Mouse (Mus musculus): Measurements from ENCODE around the gene Slc22a17. TPM values are rescaled to one million over a fixed set of nuclear protein-coding genes. Genes with fewer than 3 reads are reported as not detected.
"Not testable (repeated sequence)": the region's sequence is repeated elsewhere in the genome, so short reads cannot be mapped to it uniquely, and the experiment has no call there.

Gene Slc22a17
- polyA plus RNA-seq, 2 experiments: 57.9 to 403 TPM

DNA sequence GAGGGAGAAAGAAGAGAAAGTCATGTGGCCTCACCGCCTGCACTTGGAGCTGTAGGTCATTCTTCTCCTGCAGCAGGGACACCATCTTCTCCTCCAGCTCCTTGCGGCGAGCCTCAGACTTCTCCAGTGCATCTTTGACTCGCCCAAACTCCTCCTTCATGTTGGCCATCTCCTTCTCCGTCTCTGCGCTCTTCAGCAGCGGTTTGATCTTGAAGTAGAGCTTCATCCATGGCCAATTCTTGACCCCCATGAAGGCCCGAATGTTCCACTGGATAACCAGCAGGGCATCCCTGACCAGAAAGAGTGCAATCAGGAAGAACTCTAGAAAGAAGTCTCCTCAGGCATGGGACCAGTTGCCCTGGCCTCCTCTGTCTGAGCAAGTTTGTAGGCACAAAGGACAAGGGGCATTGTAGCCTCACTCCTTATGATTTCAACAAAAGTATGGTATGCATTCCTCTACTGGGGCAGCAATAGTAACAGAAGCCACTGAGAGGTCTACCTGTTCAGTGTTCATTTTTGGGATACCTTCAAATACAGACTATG lies 40.8 kb upstream of the Slc22a17 start:
- TF ChIP-seq POLR2A (IDR thresholded peaks at IDR 0.05; ENCODE audit: borderline replicate concordance, extremely low read depth, insufficient read depth, insufficient read length): no peak
- no peak overlapping the region for H3K27ac ChIP-seq (replicated peaks; ENCODE audit: low read depth, low read length)
- 93% methylated on average over 8 of the region's 8 CpGs for whole genome bisulfite sequencing
- H3K4me1 ChIP-seq (ENCODE audit: control insufficient read depth, insufficient read depth, low read length): no peaks in the 10 kb centered on the region
- H3K9ac ChIP-seq (ENCODE audit: low read depth, low read length, severe bottlenecking): no peak overlapping the region
- ATAC-seq (ENCODE audit: low FRiP score, low read depth) (no peak), DNase-seq (ENCODE audit: low spot score) (no peak)
- no peaks in the 10 kb centered on the region for H3K36me3 ChIP-seq (ENCODE audit: control insufficient read depth, insufficient read depth, low read length)
- no peak overlapping the region for H3K4me2 ChIP-seq (replicated peaks; ENCODE audit: low read depth, low read length, severe bottlenecking)
- no peaks in the 10 kb centered on the region for H3K27me3 ChIP-seq (ENCODE audit: control insufficient read depth, insufficient read depth, low read length)
- H3K4me3 ChIP-seq (replicated peaks; ENCODE audit: low read length): no peak overlapping the region
- no peaks in the 10 kb centered on the region for H3K9me3 ChIP-seq (ENCODE audit: control insufficient read depth, low read length)

DNA sequence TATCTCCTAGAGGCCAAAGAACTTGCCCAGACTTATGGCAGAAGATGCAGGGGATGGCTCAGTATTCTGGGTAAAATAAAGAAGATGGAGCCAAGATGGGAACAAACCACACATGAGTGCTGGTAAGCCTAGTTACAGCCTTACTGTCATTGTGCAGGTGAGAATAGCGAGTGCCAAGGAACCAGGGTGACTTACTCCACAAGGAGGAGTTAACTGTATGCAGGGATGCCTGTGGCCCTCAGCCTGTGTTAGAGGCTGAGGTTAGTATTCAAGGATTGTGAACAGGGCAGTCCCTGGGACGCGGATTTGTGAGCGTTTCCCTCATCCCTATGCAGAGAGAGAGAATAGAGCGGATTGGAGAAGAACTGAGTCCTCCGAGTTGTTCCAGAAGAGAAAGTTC lies 38.7 kb upstream of the Slc22a17 start:
- Histone ChIP-seq H3K4me3 (replicated peaks; ENCODE audit: low read length) (no peak overlapping the region), H3K9me3 (ENCODE audit: control insufficient read depth, low read length) (no peaks in the 10 kb centered on the region), H3K36me3 (ENCODE audit: control insufficient read depth, insufficient read depth, low read length) (no peaks in the 10 kb centered on the region), H3K4me2 (replicated peaks; ENCODE audit: low read depth, low read length, severe bottlenecking) (no peak overlapping the region), H3K27me3 (ENCODE audit: control insufficient read depth, insufficient read depth, low read length) (no peaks in the 10 kb centered on the region), H3K9ac (ENCODE audit: low read depth, low read length, severe bottlenecking) (no peak overlapping the region), H3K4me1 (ENCODE audit: control insufficient read depth, insufficient read depth, low read length) (no peaks in the 10 kb centered on the region), H3K27ac (replicated peaks; ENCODE audit: low read depth, low read length) (no peak overlapping the region)
- WGBS: 84% methylated on average over 6 of the region's 6 CpGs
- ATAC-seq (ENCODE audit: low FRiP score, low read depth) (no peak), DNase-seq (ENCODE audit: low spot score) (no peak)
- no peak for TF ChIP-seq POLR2A (IDR thresholded peaks at IDR 0.05; ENCODE audit: borderline replicate concordance, extremely low read depth, insufficient read depth, insufficient read length)

DNA sequence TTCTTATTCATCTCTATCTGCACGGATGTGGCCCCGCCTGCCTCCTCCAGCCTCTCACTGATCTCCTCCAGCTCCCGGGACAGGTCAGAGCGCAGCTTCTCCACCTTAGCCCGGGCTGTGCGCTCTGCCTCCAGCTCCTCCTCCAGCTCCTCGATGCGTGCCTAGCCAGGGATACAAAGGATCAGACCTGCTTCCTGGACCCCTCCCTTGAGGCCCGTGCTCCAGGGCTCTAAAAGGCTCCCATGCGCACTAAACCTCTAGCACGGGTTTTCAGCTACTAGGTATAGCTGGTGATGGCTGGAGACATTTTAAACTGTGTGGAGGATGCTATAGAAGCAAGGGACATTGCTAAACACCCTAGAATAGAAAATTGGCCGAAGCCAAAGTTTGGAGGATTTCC lies 37.6 kb upstream of the Slc22a17 start:
- WGBS: 53% methylated on average over 12 of the region's 12 CpGs
- ATAC-seq (ENCODE audit: low FRiP score, low read depth) (no peak), DNase-seq (ENCODE audit: low spot score) (no peak)
- H3K36me3 ChIP-seq (ENCODE audit: control insufficient read depth, insufficient read depth, low read length): no peaks in the 10 kb centered on the region
- H3K9me3 ChIP-seq (ENCODE audit: control insufficient read depth, low read length): no peaks in the 10 kb centered on the region
- H3K4me3 ChIP-seq (replicated peaks; ENCODE audit: low read length): no peak overlapping the region
- H3K27me3 ChIP-seq (ENCODE audit: control insufficient read depth, insufficient read depth, low read length): no peaks in the 10 kb centered on the region
- H3K4me1 ChIP-seq (ENCODE audit: control insufficient read depth, insufficient read depth, low read length): no peaks in the 10 kb centered on the region
- no peak overlapping the region for H3K4me2 ChIP-seq (replicated peaks; ENCODE audit: low read depth, low read length, severe bottlenecking)
- no peak overlapping the region for H3K9ac ChIP-seq (ENCODE audit: low read depth, low read length, severe bottlenecking)
- no peak for TF ChIP-seq POLR2A (IDR thresholded peaks at IDR 0.05; ENCODE audit: borderline replicate concordance, extremely low read depth, insufficient read depth, insufficient read length)
- no peak overlapping the region for H3K27ac ChIP-seq (replicated peaks; ENCODE audit: low read depth, low read length)

DNA sequence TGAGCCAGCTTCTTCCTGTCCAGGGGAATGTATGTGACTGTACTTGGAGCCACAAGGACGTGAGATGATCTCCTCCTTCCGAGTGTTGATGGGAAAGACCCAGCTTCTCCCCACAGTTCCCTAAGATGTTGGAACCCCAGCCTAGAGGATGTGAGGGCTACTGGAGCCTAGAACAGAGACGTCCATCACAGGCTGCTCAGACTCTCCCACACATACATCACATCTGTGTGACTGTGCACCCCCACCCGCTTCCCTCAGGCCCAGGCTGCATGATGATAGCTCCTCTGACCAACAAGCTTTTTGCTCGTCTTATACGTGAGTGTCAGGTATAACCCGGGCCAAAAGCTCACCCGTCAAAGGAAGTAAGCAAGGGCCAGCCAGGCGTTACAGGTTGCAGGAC lies 35.8 kb upstream of the Slc22a17 start:
- no peak for TF ChIP-seq POLR2A (IDR thresholded peaks at IDR 0.05; ENCODE audit: borderline replicate concordance, extremely low read depth, insufficient read depth, insufficient read length)
- H3K27ac ChIP-seq (replicated peaks; ENCODE audit: low read depth, low read length): no peak overlapping the region
- ATAC-seq (ENCODE audit: low FRiP score, low read depth): no peak
- H3K9ac ChIP-seq (ENCODE audit: low read depth, low read length, severe bottlenecking): no peak overlapping the region
- no peaks in the 10 kb centered on the region for H3K36me3 ChIP-seq (ENCODE audit: control insufficient read depth, insufficient read depth, low read length)
- no peak overlapping the region for H3K4me3 ChIP-seq (replicated peaks; ENCODE audit: low read length)
- DNase-seq (ENCODE audit: low spot score): no peak
- no peak overlapping the region for H3K4me2 ChIP-seq (replicated peaks; ENCODE audit: low read depth, low read length, severe bottlenecking)
- no peaks in the 10 kb centered on the region for H3K9me3 ChIP-seq (ENCODE audit: control insufficient read depth, low read length)
- no peaks in the 10 kb centered on the region for H3K27me3 ChIP-seq (ENCODE audit: control insufficient read depth, insufficient read depth, low read length)
- H3K4me1 ChIP-seq (ENCODE audit: control insufficient read depth, insufficient read depth, low read length): no peaks in the 10 kb centered on the region
- 85% methylated on average over 9 of the region's 9 CpGs for WGBS

DNA sequence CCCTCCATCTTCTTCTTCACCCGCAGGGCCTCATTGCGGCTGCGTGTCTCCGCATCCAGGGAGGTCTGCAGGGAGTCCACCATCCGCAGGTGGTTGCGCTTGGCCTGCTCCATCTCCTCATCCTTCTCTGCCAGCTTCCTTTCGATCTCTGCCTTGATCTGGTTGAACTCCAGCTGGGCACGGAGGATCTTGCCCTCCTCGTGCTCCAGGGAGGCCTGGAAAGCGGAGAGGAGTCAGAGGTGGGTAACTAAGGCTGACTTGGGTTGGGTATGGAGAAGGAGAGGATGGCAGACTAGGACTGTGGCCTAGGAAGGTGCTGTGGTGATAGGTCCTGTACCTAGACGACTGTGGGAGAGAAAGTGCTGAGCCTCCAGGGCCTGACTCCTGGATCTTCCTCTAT lies 34.1 kb upstream of the Slc22a17 start:
- not testable (repeated sequence) for DNase-seq (ENCODE audit: low spot score); H3K36me3 ChIP-seq (ENCODE audit: control insufficient read depth, insufficient read depth, low read length); H3K4me2 ChIP-seq (replicated peaks; ENCODE audit: low read depth, low read length, severe bottlenecking); H3K27ac ChIP-seq (replicated peaks; ENCODE audit: low read depth, low read length); H3K4me3 ChIP-seq (replicated peaks; ENCODE audit: low read length); H3K9me3 ChIP-seq (ENCODE audit: control insufficient read depth, low read length); H3K4me1 ChIP-seq (ENCODE audit: control insufficient read depth, insufficient read depth, low read length); H3K9ac ChIP-seq (ENCODE audit: low read depth, low read length, severe bottlenecking); ATAC-seq (ENCODE audit: low FRiP score, low read depth); H3K27me3 ChIP-seq (ENCODE audit: control insufficient read depth, insufficient read depth, low read length)
- WGBS: 81% methylated on average over 6 of the region's 11 CpGs

Data from limb, embryonic 14.5 days (tissue).